Mouse (Mus musculus): Measurements from ENCODE around the gene Tekt3. TPM values are rescaled to one million over a fixed set of nuclear protein-coding genes. Genes with fewer than 3 reads are reported as not detected.

Tekt3 gene
- polyA plus RNA-seq, 1 experiment from 2014 or later = not detected

DNA sequence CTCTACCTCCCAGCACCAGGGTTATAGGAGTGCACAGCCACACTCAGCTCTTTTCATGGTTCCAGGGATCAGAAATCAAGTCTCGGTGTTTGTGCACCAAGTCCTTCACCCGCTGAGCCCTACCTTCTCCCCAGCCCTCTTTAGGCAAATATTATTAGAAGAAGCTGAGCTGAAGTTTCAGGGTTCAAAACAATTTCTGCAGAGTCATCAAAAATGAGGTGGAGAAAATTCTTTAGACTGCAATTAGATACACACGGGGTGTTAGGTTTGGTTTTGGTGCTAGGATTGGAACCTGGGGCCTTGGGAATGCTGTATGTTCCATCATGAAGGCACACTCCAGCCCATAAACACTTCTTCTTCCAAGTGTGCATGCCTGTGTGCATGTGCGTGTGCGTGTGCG is 27.2 kb downstream of the Tekt3 start:
- Histone ChIP-seq H3K4me1 (ENCODE audit: control insufficient read depth, insufficient read depth, low read length) (no peaks in the 10 kb centered on the region), H3K4me3 (replicated peaks; ENCODE audit: low read depth, low read length) (no peak overlapping the region), H3K27ac (replicated peaks; ENCODE audit: low read depth, low read length) (no peak overlapping the region), H3K9ac (replicated peaks; ENCODE audit: low read length) (no peak overlapping the region), H3K4me2 (ENCODE audit: low read length) (no peak overlapping the region), H3K36me3 (ENCODE audit: control insufficient read depth, insufficient read depth, low read length) (no peaks in the 10 kb centered on the region), H3K27me3 (ENCODE audit: control insufficient read depth, insufficient read depth, low read length) (no peaks in the 10 kb centered on the region), H3K9me3 (ENCODE audit: control insufficient read depth, low read length) (peaks cover 4% of the 10 kb centered on the region; the same call in 1 of the 2 replicates)
- ATAC-seq (ENCODE audit: low FRiP score, low TSS enrichment) = no peak
- 94% methylated on average over 6 of the region's 6 CpGs for WGBS
- no peak for DNase-seq

GRCm38 (mm10) chr11:63090210-63090609 is 28.8 kb downstream of the Tekt3 start:
- 61% methylated on average over 4 of the region's 4 CpGs for WGBS
- H3K9me3 ChIP-seq (ENCODE audit: control insufficient read depth, low read length) = no peaks in the 10 kb centered on the region
- no peaks in the 10 kb centered on the region for H3K36me3 ChIP-seq (ENCODE audit: control insufficient read depth, insufficient read depth, low read length)
- ATAC-seq (ENCODE audit: low FRiP score, low TSS enrichment) = no peak
- no peaks in the 10 kb centered on the region for H3K4me1 ChIP-seq (ENCODE audit: control insufficient read depth, insufficient read depth, low read length)
- H3K27ac ChIP-seq (replicated peaks; ENCODE audit: low read depth, low read length) = no peak overlapping the region
- H3K9ac ChIP-seq (replicated peaks; ENCODE audit: low read length) = no peak overlapping the region
- no peak overlapping the region for H3K4me3 ChIP-seq (replicated peaks; ENCODE audit: low read depth, low read length)
- DNase-seq = no peak
- H3K27me3 ChIP-seq (ENCODE audit: control insufficient read depth, insufficient read depth, low read length) = no peaks in the 10 kb centered on the region
- no peak overlapping the region for H3K4me2 ChIP-seq (ENCODE audit: low read length)

DNA sequence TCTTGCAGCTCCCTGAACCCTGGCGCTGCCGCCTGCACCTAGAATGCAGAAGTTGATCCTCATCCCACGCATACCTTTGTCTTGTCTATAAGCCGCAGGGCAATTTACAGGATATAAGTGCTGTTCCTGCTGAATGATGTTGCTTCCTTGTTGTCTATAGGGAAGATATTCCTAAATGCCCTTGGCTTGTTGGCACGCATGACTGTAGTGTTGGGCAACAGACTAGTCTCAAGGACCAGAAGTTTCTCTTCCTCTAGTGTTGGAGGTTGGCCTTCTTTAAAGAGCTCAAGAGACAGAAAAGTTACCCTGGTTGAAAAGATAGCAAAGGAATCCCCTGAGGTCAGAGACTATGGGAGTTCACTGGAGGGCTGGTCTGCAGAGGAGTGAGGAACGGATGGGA is 29.5 kb downstream of the Tekt3 start:
- no peak overlapping the region for H3K27ac ChIP-seq (replicated peaks; ENCODE audit: low read depth, low read length)
- no peak overlapping the region for H3K9ac ChIP-seq (replicated peaks; ENCODE audit: low read length)
- WGBS = 92% methylated on average over 6 of the region's 6 CpGs
- ATAC-seq (ENCODE audit: low FRiP score, low TSS enrichment) (no peak), DNase-seq (no peak)
- H3K4me2 ChIP-seq (ENCODE audit: low read length) = no peak overlapping the region
- H3K9me3 ChIP-seq (ENCODE audit: control insufficient read depth, low read length) = no peaks in the 10 kb centered on the region
- H3K36me3 ChIP-seq (ENCODE audit: control insufficient read depth, insufficient read depth, low read length) = no peaks in the 10 kb centered on the region
- no peaks in the 10 kb centered on the region for H3K4me1 ChIP-seq (ENCODE audit: control insufficient read depth, insufficient read depth, low read length)
- no peaks in the 10 kb centered on the region for H3K27me3 ChIP-seq (ENCODE audit: control insufficient read depth, insufficient read depth, low read length)
- H3K4me3 ChIP-seq (replicated peaks; ENCODE audit: low read depth, low read length) = no peak overlapping the region

- ATAC-seq (ENCODE audit: low FRiP score, low TSS enrichment) (no peak), DNase-seq (no peak)
- 73% methylated on average over 5 of the region's 5 CpGs for WGBS
- Histone ChIP-seq H3K4me3 (replicated peaks; ENCODE audit: low read depth, low read length) (no peak overlapping the region), H3K9me3 (ENCODE audit: control insufficient read depth, low read length) (no peaks in the 10 kb centered on the region), H3K4me1 (ENCODE audit: control insufficient read depth, insufficient read depth, low read length) (no peaks in the 10 kb centered on the region), H3K27ac (replicated peaks; ENCODE audit: low read depth, low read length) (no peak overlapping the region), H3K4me2 (ENCODE audit: low read length) (no peak overlapping the region), H3K9ac (replicated peaks; ENCODE audit: low read length) (no peak overlapping the region), H3K27me3 (ENCODE audit: control insufficient read depth, insufficient read depth, low read length) (no peaks in the 10 kb centered on the region), H3K36me3 (ENCODE audit: control insufficient read depth, insufficient read depth, low read length) (no peaks in the 10 kb centered on the region)
Observed at GRCm38 (mm10) chr11:63092271-63092670, 30.8 kb downstream of the Tekt3 start.

GRCm38 (mm10) chr11:63093601-63094000 is 32.1 kb downstream of the Tekt3 start:
- Histone ChIP-seq H3K4me1 (ENCODE audit: control insufficient read depth, insufficient read depth, low read length) (no peaks in the 10 kb centered on the region), H3K9me3 (ENCODE audit: control insufficient read depth, low read length) (no peaks in the 10 kb centered on the region), H3K4me3 (replicated peaks; ENCODE audit: low read depth, low read length) (no peak overlapping the region), H3K36me3 (ENCODE audit: control insufficient read depth, insufficient read depth, low read length) (no peaks in the 10 kb centered on the region), H3K27ac (replicated peaks; ENCODE audit: low read depth, low read length) (no peak overlapping the region), H3K4me2 (ENCODE audit: low read length) (no peak overlapping the region), H3K27me3 (ENCODE audit: control insufficient read depth, insufficient read depth, low read length) (no peaks in the 10 kb centered on the region), H3K9ac (replicated peaks; ENCODE audit: low read length) (no peak overlapping the region)
- no peak for ATAC-seq (ENCODE audit: low FRiP score, low TSS enrichment)
- WGBS = 76% methylated on average over 5 of the region's 5 CpGs
- DNase-seq = no peak

GRCm38 (mm10) chr11:63094496-63094895 is 33.0 kb downstream of the Tekt3 start:
- H3K27ac ChIP-seq (replicated peaks; ENCODE audit: low read depth, low read length) = no peak overlapping the region
- no peaks in the 10 kb centered on the region for H3K27me3 ChIP-seq (ENCODE audit: control insufficient read depth, insufficient read depth, low read length)
- H3K36me3 ChIP-seq (ENCODE audit: control insufficient read depth, insufficient read depth, low read length) = no peaks in the 10 kb centered on the region
- no peak overlapping the region for H3K4me3 ChIP-seq (replicated peaks; ENCODE audit: low read depth, low read length)
- no peak overlapping the region for H3K9ac ChIP-seq (replicated peaks; ENCODE audit: low read length)
- H3K4me2 ChIP-seq (ENCODE audit: low read length) = no peak overlapping the region
- no peak for DNase-seq
- no peak for ATAC-seq (ENCODE audit: low FRiP score, low TSS enrichment)
- no peaks in the 10 kb centered on the region for H3K9me3 ChIP-seq (ENCODE audit: control insufficient read depth, low read length)
- no peaks in the 10 kb centered on the region for H3K4me1 ChIP-seq (ENCODE audit: control insufficient read depth, insufficient read depth, low read length)
- 90% methylated on average over 8 of the region's 8 CpGs for WGBS

GRCm38 (mm10) chr11:63098016-63098415 is 36.6 kb downstream of the Tekt3 start:
- H3K27ac ChIP-seq (replicated peaks; ENCODE audit: low read depth, low read length) = no peak overlapping the region
- H3K4me3 ChIP-seq (replicated peaks; ENCODE audit: low read depth, low read length) = no peak overlapping the region
- H3K4me2 ChIP-seq (ENCODE audit: low read length) = no peak overlapping the region
- no peaks in the 10 kb centered on the region for H3K27me3 ChIP-seq (ENCODE audit: control insufficient read depth, insufficient read depth, low read length)
- ATAC-seq (ENCODE audit: low FRiP score, low TSS enrichment) (no peak), DNase-seq (no peak)
- H3K36me3 ChIP-seq (ENCODE audit: control insufficient read depth, insufficient read depth, low read length) = no peaks in the 10 kb centered on the region
- WGBS = 91% methylated on average over 3 of the region's 3 CpGs
- H3K4me1 ChIP-seq (ENCODE audit: control insufficient read depth, insufficient read depth, low read length) = no peaks in the 10 kb centered on the region
- H3K9me3 ChIP-seq (ENCODE audit: control insufficient read depth, low read length) = no peaks in the 10 kb centered on the region
- H3K9ac ChIP-seq (replicated peaks; ENCODE audit: low read length) = no peak overlapping the region

DNA sequence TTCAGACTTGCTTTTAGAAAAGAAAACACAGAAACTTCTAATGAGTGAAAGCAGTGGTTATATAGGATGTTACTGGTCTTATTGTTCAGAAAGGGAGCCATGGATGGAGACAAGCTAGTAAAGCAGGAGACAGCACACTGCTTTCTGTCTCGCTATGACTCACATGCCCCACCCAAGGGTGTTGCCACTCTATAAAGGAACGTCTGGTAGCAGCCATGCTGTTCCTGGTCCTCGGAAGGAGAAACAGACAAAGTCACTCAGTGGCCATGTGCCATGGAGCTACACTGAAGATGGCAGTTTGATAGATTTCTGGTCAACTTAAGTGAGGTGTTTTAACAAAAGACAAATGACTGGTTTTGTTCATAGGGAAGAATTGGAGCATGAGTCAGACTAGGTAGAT is 37.9 kb downstream of the Tekt3 start:
- no peaks in the 10 kb centered on the region for H3K36me3 ChIP-seq (ENCODE audit: control insufficient read depth, insufficient read depth, low read length)
- no peak overlapping the region for H3K27ac ChIP-seq (replicated peaks; ENCODE audit: low read depth, low read length)
- WGBS = 86% methylated on average over 3 of the region's 3 CpGs
- DNase-seq (no peak), ATAC-seq (ENCODE audit: low FRiP score, low TSS enrichment) (no peak)
- H3K27me3 ChIP-seq (ENCODE audit: control insufficient read depth, insufficient read depth, low read length) = no peaks in the 10 kb centered on the region
- no peak overlapping the region for H3K4me2 ChIP-seq (ENCODE audit: low read length)
- H3K9me3 ChIP-seq (ENCODE audit: control insufficient read depth, low read length) = no peaks in the 10 kb centered on the region
- no peaks in the 10 kb centered on the region for H3K4me1 ChIP-seq (ENCODE audit: control insufficient read depth, insufficient read depth, low read length)
- no peak overlapping the region for H3K9ac ChIP-seq (replicated peaks; ENCODE audit: low read length)
- no peak overlapping the region for H3K4me3 ChIP-seq (replicated peaks; ENCODE audit: low read depth, low read length)

- no peak for DNase-seq
- H3K4me2 ChIP-seq (ENCODE audit: low read length) = no peak overlapping the region
- H3K9ac ChIP-seq (replicated peaks; ENCODE audit: low read length) = no peak overlapping the region
- no peaks in the 10 kb centered on the region for H3K27me3 ChIP-seq (ENCODE audit: control insufficient read depth, insufficient read depth, low read length)
- H3K36me3 ChIP-seq (ENCODE audit: control insufficient read depth, insufficient read depth, low read length) = no peaks in the 10 kb centered on the region
- WGBS = 85% methylated on average over 7 of the region's 7 CpGs
- no peaks in the 10 kb centered on the region for H3K4me1 ChIP-seq (ENCODE audit: control insufficient read depth, insufficient read depth, low read length)
- H3K27ac ChIP-seq (replicated peaks; ENCODE audit: low read depth, low read length) = no peak overlapping the region
- no peak overlapping the region for H3K4me3 ChIP-seq (replicated peaks; ENCODE audit: low read depth, low read length)
- H3K9me3 ChIP-seq (ENCODE audit: control insufficient read depth, low read length) = no peaks in the 10 kb centered on the region
- ATAC-seq (ENCODE audit: low FRiP score, low TSS enrichment) = no peak
Observed at GRCm38 (mm10) chr11:63103256-63103655, 41.8 kb downstream of the Tekt3 start.
